Mouse (Mus musculus): ENCODE results near the gene Eomes. TPM values are rescaled to one million over a fixed set of nuclear protein-coding genes. Genes with fewer than 3 reads are reported as not detected.
A peak's percentile ranks its signal among the peaks of the same experiment; 100 is the strongest.

The Eomes gene
- polyA plus RNA-seq, 1 experiment from 2014 or later, result 0.07 TPM

- Histone ChIP-seq H3K4me1 (ENCODE audit: control insufficient read depth, insufficient read depth, low read length) (no peaks in the 10 kb centered on the region), H3K4me2 (ENCODE audit: low read depth, low read length) (peak overlapping the region; percentile 10; the same call in 1 of the 2 replicates), H3K36me3 (ENCODE audit: control insufficient read depth, insufficient read depth, low read length) (no peaks in the 10 kb centered on the region), H3K27ac (replicated peaks; ENCODE audit: low read depth, low read length) (no peak overlapping the region), H3K9ac (ENCODE audit: low read depth, low read length) (no peak overlapping the region), H3K9me3 (ENCODE audit: control insufficient read depth, low read length) (no peaks in the 10 kb centered on the region), H3K27me3 (replicated peaks; ENCODE audit: control insufficient read depth, insufficient read depth, low read length) (peaks cover 66% of the 10 kb centered on the region), H3K4me3 (ENCODE audit: low read depth, low read length) (no peak overlapping the region; the same call in 1 of the 2 replicates)
- 6% methylated on average over 16 of the region's 16 CpGs for WGBS
- ATAC-seq (ENCODE audit: low read depth), result peak; percentile 57; the same call in 1 of the 2 replicates
- no peak for DNase-seq (ENCODE audit: low spot score)
These were observed 8.7 kb upstream of the Eomes start for GRCm38 (mm10) chr9:118469272-118469671.

GRCm38 (mm10) chr9:118471296-118471695 lies 6.7 kb upstream of the Eomes start:
- 10% methylated on average over 3 of the region's 3 CpGs for WGBS
- H3K27me3 ChIP-seq (replicated peaks; ENCODE audit: control insufficient read depth, insufficient read depth, low read length), result peaks cover 86% of the 10 kb centered on the region
- no peak overlapping the region for H3K27ac ChIP-seq (replicated peaks; ENCODE audit: low read depth, low read length)
- H3K36me3 ChIP-seq (ENCODE audit: control insufficient read depth, insufficient read depth, low read length), result no peaks in the 10 kb centered on the region
- no peak overlapping the region for H3K9ac ChIP-seq (ENCODE audit: low read depth, low read length)
- ATAC-seq (ENCODE audit: low read depth) (no peak), DNase-seq (ENCODE audit: low spot score) (no peak)
- H3K9me3 ChIP-seq (ENCODE audit: control insufficient read depth, low read length), result no peaks in the 10 kb centered on the region
- no peak overlapping the region for H3K4me3 ChIP-seq (ENCODE audit: low read depth, low read length)
- H3K4me2 ChIP-seq (ENCODE audit: low read depth, low read length), result no peak overlapping the region
- peaks cover under 1% of the 10 kb centered on the region; the same call in 1 of the 2 replicates for H3K4me1 ChIP-seq (ENCODE audit: control insufficient read depth, insufficient read depth, low read length)

GRCm38 (mm10) chr9:118476211-118476765 lies 1.7 kb upstream of the Eomes start:
- WGBS, result 1% methylated on average over 22 of the region's 22 CpGs
- no peak for DNase-seq (ENCODE audit: low spot score)
- Histone ChIP-seq H3K4me2 (ENCODE audit: low read depth, low read length) (peak overlapping the region; percentile 69), H3K36me3 (ENCODE audit: control insufficient read depth, insufficient read depth, low read length) (no peaks in the 10 kb centered on the region), H3K9me3 (ENCODE audit: control insufficient read depth, low read length) (no peaks in the 10 kb centered on the region), H3K27ac (replicated peaks; ENCODE audit: low read depth, low read length) (no peak overlapping the region), H3K27me3 (replicated peaks; ENCODE audit: control insufficient read depth, insufficient read depth, low read length) (peaks cover 89% of the 10 kb centered on the region), H3K4me1 (ENCODE audit: control insufficient read depth, insufficient read depth, low read length) (peaks cover 14% of the 10 kb centered on the region; the same call in 1 of the 2 replicates), H3K9ac (ENCODE audit: low read depth, low read length) (no peak overlapping the region), H3K4me3 (ENCODE audit: low read depth, low read length) (peak overlapping the region; percentile 45)
- no peak for ATAC-seq (ENCODE audit: low read depth)

GRCm38 (mm10) chr9:118476766-118477271 lies 1.2 kb upstream of the Eomes start:
- H3K4me3 ChIP-seq (ENCODE audit: low read depth, low read length), result peak overlapping the region; percentile 45
- ATAC-seq (ENCODE audit: low read depth), result no peak
- H3K36me3 ChIP-seq (ENCODE audit: control insufficient read depth, insufficient read depth, low read length), result no peaks in the 10 kb centered on the region
- H3K27me3 ChIP-seq (replicated peaks; ENCODE audit: control insufficient read depth, insufficient read depth, low read length), result peaks cover 89% of the 10 kb centered on the region
- no peaks in the 10 kb centered on the region for H3K9me3 ChIP-seq (ENCODE audit: control insufficient read depth, low read length)
- H3K27ac ChIP-seq (replicated peaks; ENCODE audit: low read depth, low read length), result no peak overlapping the region
- peak overlapping the region; percentile 69 for H3K4me2 ChIP-seq (ENCODE audit: low read depth, low read length)
- under 1% methylated on average over 33 of the region's 33 CpGs for WGBS
- H3K4me1 ChIP-seq (ENCODE audit: control insufficient read depth, insufficient read depth, low read length), result peaks cover 14% of the 10 kb centered on the region; the same call in 1 of the 2 replicates
- no peak for DNase-seq (ENCODE audit: low spot score)
- no peak overlapping the region for H3K9ac ChIP-seq (ENCODE audit: low read depth, low read length)

GRCm38 (mm10) chr9:118477281-118477931 lies 606 bp upstream of the Eomes start:
- Histone ChIP-seq H3K4me1 (ENCODE audit: control insufficient read depth, insufficient read depth, low read length) (peaks cover 14% of the 10 kb centered on the region; the same call in 1 of the 2 replicates), H3K9me3 (ENCODE audit: control insufficient read depth, low read length) (no peaks in the 10 kb centered on the region), H3K27ac (replicated peaks; ENCODE audit: low read depth, low read length) (no peak overlapping the region), H3K27me3 (replicated peaks; ENCODE audit: control insufficient read depth, insufficient read depth, low read length) (peaks cover 93% of the 10 kb centered on the region), H3K4me3 (ENCODE audit: low read depth, low read length) (peak overlapping the region; percentile 45), H3K9ac (ENCODE audit: low read depth, low read length) (no peak overlapping the region), H3K4me2 (ENCODE audit: low read depth, low read length) (peak overlapping the region; percentile 69), H3K36me3 (ENCODE audit: control insufficient read depth, insufficient read depth, low read length) (no peaks in the 10 kb centered on the region)
- no peak for ATAC-seq (ENCODE audit: low read depth)
- no peak for DNase-seq (ENCODE audit: low spot score)
- under 1% methylated on average over 31 of the region's 31 CpGs for WGBS

GRCm38 (mm10) chr9:118478458-118478838 lies 436 bp downstream of the Eomes start:
- DNase-seq (ENCODE audit: low spot score) (no peak), ATAC-seq (ENCODE audit: low read depth) (no peak; the same call in 1 of the 2 replicates)
- Histone ChIP-seq H3K9me3 (ENCODE audit: control insufficient read depth, low read length) (no peaks in the 10 kb centered on the region), H3K4me1 (ENCODE audit: control insufficient read depth, insufficient read depth, low read length) (peaks cover 14% of the 10 kb centered on the region; the same call in 1 of the 2 replicates), H3K4me2 (ENCODE audit: low read depth, low read length) (peak overlapping the region; percentile 69), H3K4me3 (ENCODE audit: low read depth, low read length) (peak overlapping the region; percentile 45), H3K9ac (ENCODE audit: low read depth, low read length) (peak overlapping the region; percentile 11; the same call in 1 of the 2 replicates), H3K36me3 (ENCODE audit: control insufficient read depth, insufficient read depth, low read length) (no peaks in the 10 kb centered on the region), H3K27me3 (replicated peaks; ENCODE audit: control insufficient read depth, insufficient read depth, low read length) (peaks cover 95% of the 10 kb centered on the region), H3K27ac (replicated peaks; ENCODE audit: low read depth, low read length) (no peak overlapping the region)
- 0% methylated on average over 15 of the region's 29 CpGs for WGBS

GRCm38 (mm10) chr9:118478839-118479507 lies 961 bp downstream of the Eomes start:
- Histone ChIP-seq H3K27me3 (replicated peaks; ENCODE audit: control insufficient read depth, insufficient read depth, low read length) (peaks cover 97% of the 10 kb centered on the region), H3K9ac (ENCODE audit: low read depth, low read length) (peak overlapping the region; percentile 30; the same call in 1 of the 2 replicates), H3K27ac (replicated peaks; ENCODE audit: low read depth, low read length) (no peak overlapping the region), H3K4me1 (ENCODE audit: control insufficient read depth, insufficient read depth, low read length) (peaks cover 14% of the 10 kb centered on the region; the same call in 1 of the 2 replicates), H3K36me3 (ENCODE audit: control insufficient read depth, insufficient read depth, low read length) (no peaks in the 10 kb centered on the region), H3K9me3 (ENCODE audit: control insufficient read depth, low read length) (no peaks in the 10 kb centered on the region), H3K4me3 (ENCODE audit: low read depth, low read length) (peak overlapping the region; percentile 45), H3K4me2 (ENCODE audit: low read depth, low read length) (peak overlapping the region; percentile 69)
- ATAC-seq (ENCODE audit: low read depth), result peak; percentile 31
- whole genome bisulfite sequencing, result under 1% methylated on average over 52 of the region's 87 CpGs
- DNase-seq (ENCODE audit: low spot score), result no peak

GRCm38 (mm10) chr9:118479508-118480291 lies 1.7 kb downstream of the Eomes start:
- peaks cover 99% of the 10 kb centered on the region for H3K27me3 ChIP-seq (replicated peaks; ENCODE audit: control insufficient read depth, insufficient read depth, low read length)
- peaks cover 14% of the 10 kb centered on the region; the same call in 1 of the 2 replicates for H3K4me1 ChIP-seq (ENCODE audit: control insufficient read depth, insufficient read depth, low read length)
- ATAC-seq (ENCODE audit: low read depth) (no peak), DNase-seq (ENCODE audit: low spot score) (no peak)
- no peak overlapping the region for H3K27ac ChIP-seq (replicated peaks; ENCODE audit: low read depth, low read length)
- H3K9me3 ChIP-seq (ENCODE audit: control insufficient read depth, low read length), result no peaks in the 10 kb centered on the region
- H3K4me3 ChIP-seq (ENCODE audit: low read depth, low read length), result peak overlapping the region; percentile 45
- H3K36me3 ChIP-seq (ENCODE audit: control insufficient read depth, insufficient read depth, low read length), result no peaks in the 10 kb centered on the region
- 3% methylated on average over 23 of the region's 23 CpGs for WGBS
- H3K4me2 ChIP-seq (ENCODE audit: low read depth, low read length), result peak overlapping the region; percentile 69; the same call in 1 of the 2 replicates
- H3K9ac ChIP-seq (ENCODE audit: low read depth, low read length), result no peak overlapping the region

Measured in embryonic facial prominence, embryonic 14.5 days (tissue).